Mouse (Mus musculus): ENCODE measurements around the gene Stra6l. TPM values are rescaled to one million over a fixed set of nuclear protein-coding genes. Genes with fewer than 3 reads are reported as not detected.
A peak's percentile ranks its signal among the peaks of the same experiment; 100 is the strongest.

Gene Stra6l
- polyA plus RNA-seq, 1 experiment from 2014 or later: 7.1 TPM

GRCm38 (mm10) chr4:45851640-45852051 lies 3.2 kb downstream of the Stra6l start:
- peak overlapping the region; percentile 13; the same call in 1 of the 2 replicates for H3K9ac ChIP-seq
- H3K27me3 ChIP-seq (replicated peaks): no peaks in the 10 kb centered on the region
- peak; percentile 82 for ATAC-seq
- WGBS: 13% methylated on average over 3 of the region's 3 CpGs
- H3K36me3 ChIP-seq: no peaks in the 10 kb centered on the region
- H3K9me3 ChIP-seq: no peaks in the 10 kb centered on the region
- H3K27ac ChIP-seq: 0 out of 2 replicates have a peak overlapping the region, but pooled peaks have one; percentile 36
- no peak overlapping the region for H3K4me3 ChIP-seq (replicated peaks)
- peak overlapping the region; percentile 11; the same call in 1 of the 2 replicates for H3K4me2 ChIP-seq (replicated peaks)
- H3K4me1 ChIP-seq (replicated peaks): peaks cover 19% of the 10 kb centered on the region

- peaks cover 16% of the 10 kb centered on the region for H3K4me1 ChIP-seq (replicated peaks)
- 67% methylated on average over 15 of the region's 15 CpGs for WGBS
- no peak overlapping the region for H3K4me2 ChIP-seq (replicated peaks)
- H3K4me3 ChIP-seq (replicated peaks): no peak overlapping the region
- no peak for ATAC-seq
- no peaks in the 10 kb centered on the region for H3K36me3 ChIP-seq
- H3K27ac ChIP-seq: no peak overlapping the region
- no peak overlapping the region for H3K9ac ChIP-seq
- no peaks in the 10 kb centered on the region for H3K27me3 ChIP-seq (replicated peaks)
- H3K9me3 ChIP-seq: no peaks in the 10 kb centered on the region
Measured at GRCm38 (mm10) chr4:45853496-45854246, 5.2 kb downstream of the Stra6l start.

- ATAC-seq: peak; percentile 64; the same call in 1 of the 2 replicates
- 45% methylated on average over 19 of the region's 19 CpGs for WGBS
- no peak overlapping the region for H3K9ac ChIP-seq
- peaks cover 13% of the 10 kb centered on the region for H3K4me1 ChIP-seq (replicated peaks)
- H3K36me3 ChIP-seq: no peaks in the 10 kb centered on the region
- no peaks in the 10 kb centered on the region for H3K9me3 ChIP-seq
- no peaks in the 10 kb centered on the region for H3K27me3 ChIP-seq (replicated peaks)
- H3K27ac ChIP-seq: no peak overlapping the region
- H3K4me2 ChIP-seq (replicated peaks): no peak overlapping the region
- H3K4me3 ChIP-seq (replicated peaks): no peak overlapping the region
Measured at GRCm38 (mm10) chr4:45855803-45856424, 7.5 kb downstream of the Stra6l start.

GRCm38 (mm10) chr4:45861160-45861559 lies 12.7 kb downstream of the Stra6l start:
- Histone ChIP-seq H3K9ac (no peak overlapping the region), H3K4me2 (replicated peaks) (no peak overlapping the region), H3K4me3 (replicated peaks) (no peak overlapping the region), H3K9me3 (no peaks in the 10 kb centered on the region), H3K36me3 (no peaks in the 10 kb centered on the region), H3K27me3 (replicated peaks) (no peaks in the 10 kb centered on the region), H3K27ac (no peak overlapping the region), H3K4me1 (replicated peaks) (no peaks in the 10 kb centered on the region)
- no peak for ATAC-seq
- WGBS: 52% methylated on average over 5 of the region's 5 CpGs

GRCm38 (mm10) chr4:45867416-45867815 lies 19.0 kb downstream of the Stra6l start:
- no peaks in the 10 kb centered on the region for H3K36me3 ChIP-seq
- no peaks in the 10 kb centered on the region for H3K27me3 ChIP-seq (replicated peaks)
- H3K9ac ChIP-seq: no peak overlapping the region
- WGBS: 86% methylated on average over 8 of the region's 8 CpGs
- peaks cover 6% of the 10 kb centered on the region for H3K4me1 ChIP-seq (replicated peaks)
- no peak overlapping the region for H3K4me2 ChIP-seq (replicated peaks)
- no peaks in the 10 kb centered on the region for H3K9me3 ChIP-seq
- no peak overlapping the region for H3K27ac ChIP-seq
- no peak for ATAC-seq
- no peak overlapping the region for H3K4me3 ChIP-seq (replicated peaks)

GRCm38 (mm10) chr4:45869021-45869815 lies 20.8 kb downstream of the Stra6l start:
- 41% methylated on average over 24 of the region's 24 CpGs for WGBS
- no peak overlapping the region for H3K4me3 ChIP-seq (replicated peaks)
- H3K27ac ChIP-seq: no peak overlapping the region
- H3K9me3 ChIP-seq: no peaks in the 10 kb centered on the region
- H3K36me3 ChIP-seq: no peaks in the 10 kb centered on the region
- ATAC-seq: no peak
- H3K4me2 ChIP-seq (replicated peaks): 0 out of 2 replicates have a peak overlapping the region, but pooled peaks have one; percentile 35
- no peaks in the 10 kb centered on the region for H3K27me3 ChIP-seq (replicated peaks)
- peaks cover 6% of the 10 kb centered on the region for H3K4me1 ChIP-seq (replicated peaks)
- no peak overlapping the region for H3K9ac ChIP-seq

GRCm38 (mm10) chr4:45872147-45872546 lies 23.7 kb downstream of the Stra6l start:
- WGBS: 92% methylated on average over 2 of the region's 2 CpGs
- Histone ChIP-seq H3K4me3 (replicated peaks) (no peak overlapping the region), H3K27ac (no peak overlapping the region), H3K36me3 (no peaks in the 10 kb centered on the region), H3K9ac (no peak overlapping the region), H3K9me3 (no peaks in the 10 kb centered on the region), H3K4me1 (replicated peaks) (peaks cover 6% of the 10 kb centered on the region), H3K27me3 (replicated peaks) (no peaks in the 10 kb centered on the region), H3K4me2 (replicated peaks) (no peak overlapping the region)
- no peak for ATAC-seq

GRCm38 (mm10) chr4:45878929-45879328 lies 30.5 kb downstream of the Stra6l start:
- WGBS: 50% methylated on average over 5 of the region's 5 CpGs
- H3K4me3 ChIP-seq (replicated peaks): no peak overlapping the region
- H3K4me2 ChIP-seq (replicated peaks): no peak overlapping the region
- no peaks in the 10 kb centered on the region for H3K36me3 ChIP-seq
- no peak overlapping the region for H3K27ac ChIP-seq
- no peaks in the 10 kb centered on the region for H3K27me3 ChIP-seq (replicated peaks)
- ATAC-seq: no peak
- no peaks in the 10 kb centered on the region for H3K4me1 ChIP-seq (replicated peaks)
- no peak overlapping the region for H3K9ac ChIP-seq
- H3K9me3 ChIP-seq: no peaks in the 10 kb centered on the region

GRCm38 (mm10) chr4:45882521-45882920 lies 34.1 kb downstream of the Stra6l start:
- Histone ChIP-seq H3K9me3 (no peaks in the 10 kb centered on the region), H3K4me1 (replicated peaks) (no peaks in the 10 kb centered on the region), H3K36me3 (no peaks in the 10 kb centered on the region), H3K4me3 (replicated peaks) (no peak overlapping the region), H3K9ac (no peak overlapping the region), H3K27ac (no peak overlapping the region), H3K27me3 (replicated peaks) (no peaks in the 10 kb centered on the region), H3K4me2 (replicated peaks) (no peak overlapping the region)
- no peak for ATAC-seq
- 82% methylated on average over 9 of the region's 9 CpGs for WGBS

GRCm38 (mm10) chr4:45883250-45883649 lies 34.8 kb downstream of the Stra6l start:
- H3K27ac ChIP-seq: no peak overlapping the region
- H3K4me3 ChIP-seq (replicated peaks): no peak overlapping the region
- no peaks in the 10 kb centered on the region for H3K27me3 ChIP-seq (replicated peaks)
- ATAC-seq: no peak
- no peaks in the 10 kb centered on the region for H3K36me3 ChIP-seq
- H3K4me1 ChIP-seq (replicated peaks): no peaks in the 10 kb centered on the region
- H3K4me2 ChIP-seq (replicated peaks): no peak overlapping the region
- H3K9me3 ChIP-seq: no peaks in the 10 kb centered on the region
- WGBS: 91% methylated on average over 16 of the region's 16 CpGs
- H3K9ac ChIP-seq: no peak overlapping the region

GRCm38 (mm10) chr4:45889487-45889886 lies 41.0 kb downstream of the Stra6l start:
- peaks cover 7% of the 10 kb centered on the region for H3K4me1 ChIP-seq (replicated peaks)
- H3K27me3 ChIP-seq (replicated peaks): no peaks in the 10 kb centered on the region
- H3K4me2 ChIP-seq (replicated peaks): no peak overlapping the region
- no peak overlapping the region for H3K9ac ChIP-seq
- H3K27ac ChIP-seq: no peak overlapping the region
- no peak overlapping the region for H3K4me3 ChIP-seq (replicated peaks)
- no peaks in the 10 kb centered on the region for H3K9me3 ChIP-seq
- WGBS: 78% methylated on average over 6 of the region's 6 CpGs
- ATAC-seq: no peak
- H3K36me3 ChIP-seq: no peaks in the 10 kb centered on the region

GRCm38 (mm10) chr4:45890066-45890761 lies 41.8 kb downstream of the Stra6l start, which contains the start of gene Ccdc180:
TSS of gene Ccdc180 (plus strand) at chr4:45890303.
- H3K27me3 ChIP-seq (replicated peaks): no peaks in the 10 kb centered on the region
- no peaks in the 10 kb centered on the region for H3K36me3 ChIP-seq
- peak within 1 kb of the TSS; percentile 17 for H3K4me2 ChIP-seq (replicated peaks)
- no peak within 1 kb of the TSS for H3K4me3 ChIP-seq (replicated peaks)
- peak; percentile 90 for ATAC-seq
- H3K9me3 ChIP-seq: no peaks in the 10 kb centered on the region
- no peak within 1 kb of the TSS for H3K9ac ChIP-seq
- H3K4me1 ChIP-seq (replicated peaks): peaks cover 7% of the 10 kb centered on the region
- H3K27ac ChIP-seq: no peak within 1 kb of the TSS
- 12% methylated on average over 19 of the region's 19 CpGs for WGBS

Measured in intestine, embryonic 15.5 days (tissue).